Mouse (Mus musculus) heart, postnatal 0 days (tissue): ENCODE results near the gene Ssbp2.

Source experiments
- CTCF ChIP-seq: IDR thresholded peaks from 2 replicates; pipeline ENCODE4 v1.5.1; 2016; ENCODE audit warnings: antibody characterized with exemption, control low read depth, low read depth
- EP300 ChIP-seq: IDR thresholded peaks from 2 replicates; pipeline ENCODE4 v1.6.1; 2016; ENCODE audit warnings: antibody characterized with exemption, low read depth

DNA sequence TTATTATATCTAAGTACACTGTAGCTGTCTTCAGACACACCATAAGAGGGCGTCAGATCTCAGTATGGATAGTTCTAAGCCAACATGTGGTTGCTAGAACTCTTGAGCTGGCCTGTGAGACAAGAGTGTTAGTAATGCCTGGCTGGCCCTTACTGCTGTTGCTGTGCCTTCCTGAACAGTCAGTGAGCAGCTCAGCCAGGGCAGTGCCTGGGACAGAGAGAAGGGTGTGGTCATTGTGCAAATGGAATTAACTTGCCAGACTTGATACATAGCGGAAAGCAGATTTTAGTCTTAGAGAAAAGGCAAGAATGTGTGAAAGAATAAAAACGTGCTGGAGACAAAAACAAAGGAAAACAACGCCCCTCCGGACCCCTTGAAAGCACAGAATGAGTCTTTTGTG is 83.5 kb downstream of the Ssbp2 start:
- TF ChIP-seq CTCF, result no peak
- TF ChIP-seq EP300, result no peak
